Mouse (Mus musculus) embryo, embryonic 9.5 days (tissue): ENCODE measurements at regions not wholly inside any gene's neighbourhood (a gene's known extent, or its start where the extent isn't known, plus 50 kb on each side); places are given as distances from the start of the nearest gene placed in this dataset.

Source experiments
- DNase-seq: peaks from one replicate; pipeline ENCODE4 v3.0.0-alpha.2; 2017; ENCODE audit errors: extremely low spot score

- DNase-seq: no peak
Observed at GRCm38 (mm10) chr15:93650009-93650522, 54.4 kb upstream of the Prickle1 start.

GRCm38 (mm10) chr15:93648646-93649045, 53.0 kb upstream of the Prickle1 start:
- no peak for DNase-seq

- DNase-seq: no peak
Observed at GRCm38 (mm10) chr15:93646820-93647219, 51.1 kb upstream of the Prickle1 start.

GRCm38 (mm10) chr15:93645950-93646349, 50.3 kb upstream of the Prickle1 start:
- no peak for DNase-seq
